10 mouse cellular contexts compared by ENCODE assay signal in genomic region chr15:27485567-27486278, GRCm38 (mm10). TPM values are rescaled to one million over a fixed set of nuclear protein-coding genes. Genes with fewer than 3 reads are reported as not detected.
DNase-seq lines count a peak whose midpoint lies in the region; ATAC-seq and TF ChIP-seq lines count a peak whose summit lies in the region.
"Had no signal": no experiment of that assay in that cellular context is flagged by ENCODE, and none has a peak within 500 bp of the region (broad histone marks: within the 10 kb centered on the region; RNA-seq: fewer than 3 reads in every experiment).

No protein-coding gene starts in this region.

- H3K4me1 ChIP-seq in cerebellum, adult 2 months (ENCODE audit: control insufficient read depth, insufficient read depth, low read length): peaks cover 72% of the 10 kb centered on the region
- H3K4me1 ChIP-seq in midbrain, postnatal 0 days (ENCODE audit: insufficient read depth, low read length): peaks cover 24% of the 10 kb centered on the region
- peaks cover 25% of the 10 kb centered on the region for H3K4me1 ChIP-seq in midbrain, embryonic 16.5 days (ENCODE audit: control insufficient read depth, insufficient read depth, low read length)
- peaks cover 33% of the 10 kb centered on the region for H3K4me1 ChIP-seq in limb, embryonic 12.5 days (replicated peaks)
- peaks cover 45% of the 10 kb centered on the region for H3K4me1 ChIP-seq in stomach, embryonic 15.5 days

- H3K9me3 ChIP-seq in midbrain, postnatal 0 days (ENCODE audit: low read length): no peaks in the 10 kb centered on the region
- no peaks in the 10 kb centered on the region for H3K9me3 ChIP-seq in midbrain, embryonic 16.5 days (replicated peaks; ENCODE audit: control insufficient read depth, low read length, poor library complexity, severe bottlenecking)
- H3K9me3 ChIP-seq in limb, embryonic 12.5 days: no peaks in the 10 kb centered on the region
- H3K9me3 ChIP-seq in stomach, embryonic 15.5 days: no peaks in the 10 kb centered on the region

- H3K27me3 ChIP-seq in cerebellum, adult 2 months (ENCODE audit: control insufficient read depth, insufficient read depth, low read length): no peaks in the 10 kb centered on the region
- no peaks in the 10 kb centered on the region for H3K27me3 ChIP-seq in midbrain, postnatal 0 days (ENCODE audit: insufficient read depth, low read length)
- no peaks in the 10 kb centered on the region for H3K27me3 ChIP-seq in midbrain, embryonic 16.5 days (ENCODE audit: control insufficient read depth, insufficient read depth, low read depth, low read length)
- peaks cover 7% of the 10 kb centered on the region; the same call in 1 of the 2 replicates for H3K27me3 ChIP-seq in limb, embryonic 12.5 days
- no peaks in the 10 kb centered on the region for H3K27me3 ChIP-seq in stomach, embryonic 15.5 days (replicated peaks)

- no peak for DNase-seq in cerebellum, adult 2 months
- DNase-seq in midbrain, postnatal 0 days (ENCODE audit: low spot score): peak; percentile 48
- DNase-seq in urinary bladder, postnatal 10 days (ENCODE audit: low spot score): no peak
- DNase-seq in yolk sac, embryonic 10.5 days (ENCODE audit: low spot score): no peak
- DNase-seq: kidney, postnatal 10 days; lung, postnatal 10 days had no signal

- H3K27ac ChIP-seq in cerebellum, adult 2 months (ENCODE audit: insufficient read depth, low read length): peak overlapping the region; percentile 17; the same call in 1 of the 2 replicates
- H3K27ac ChIP-seq in midbrain, postnatal 0 days (ENCODE audit: low read depth, low read length): no peak overlapping the region
- H3K27ac ChIP-seq in midbrain, embryonic 16.5 days (ENCODE audit: low read length): no peak overlapping the region
- no peak overlapping the region for H3K27ac ChIP-seq in limb, embryonic 12.5 days
- H3K27ac ChIP-seq in stomach, embryonic 15.5 days: no peak overlapping the region; the same call in 1 of the 2 replicates

- H3K36me3 ChIP-seq in midbrain, postnatal 0 days (ENCODE audit: insufficient read depth, low read length): no peaks in the 10 kb centered on the region
- H3K36me3 ChIP-seq in midbrain, embryonic 16.5 days (ENCODE audit: control insufficient read depth, insufficient read depth, low read length): no peaks in the 10 kb centered on the region
- no peaks in the 10 kb centered on the region for H3K36me3 ChIP-seq in limb, embryonic 12.5 days
- H3K36me3 ChIP-seq in stomach, embryonic 15.5 days: no peaks in the 10 kb centered on the region

- TF ChIP-seq POLR2A in cerebellum, adult 2 months (IDR thresholded peaks at IDR 0.05; ENCODE audit: borderline replicate concordance, insufficient read depth, low read length): no peak

- no peak for ATAC-seq in cerebellum, adult (ENCODE audit: insufficient number of reproducible peaks, low FRiP score, low TSS enrichment)
- ATAC-seq in midbrain, postnatal 0 days (ENCODE audit: low FRiP score): 0 out of 2 replicates have a peak, but pooled peaks have one; percentile 34
- no peak for ATAC-seq in midbrain, embryonic 16.5 days
- no peak for ATAC-seq in limb, embryonic 12.5 days (ENCODE audit: insufficient number of reproducible peaks, insufficient read depth, low FRiP score, low TSS enrichment, low read depth)
- peak; percentile 68 for ATAC-seq in stomach, embryonic 15.5 days (ENCODE audit: insufficient read depth, low FRiP score, low read depth)

- peak overlapping the region; percentile 18; the same call in 1 of the 2 replicates for H3K4me2 ChIP-seq in midbrain, postnatal 0 days (ENCODE audit: low read depth, low read length, poor library complexity, severe bottlenecking)
- H3K4me2 ChIP-seq in midbrain, embryonic 16.5 days (ENCODE audit: low read length): no peak overlapping the region
- peak overlapping the region; percentile 19 for H3K4me2 ChIP-seq in limb, embryonic 12.5 days
- H3K4me2 ChIP-seq in stomach, embryonic 15.5 days: peak overlapping the region; percentile 20; the same call in 1 of the 2 replicates

- no peak overlapping the region for H3K4me3 ChIP-seq in cerebellum, adult 2 months (replicated peaks; ENCODE audit: insufficient read depth, low read depth, low read length)
- no peak overlapping the region for H3K4me3 ChIP-seq in midbrain, postnatal 0 days (ENCODE audit: low read depth, low read length)
- no peak overlapping the region for H3K4me3 ChIP-seq in midbrain, embryonic 16.5 days (ENCODE audit: low read depth, low read length)
- no peak overlapping the region for H3K4me3 ChIP-seq in limb, embryonic 12.5 days (replicated peaks)
- H3K4me3 ChIP-seq in stomach, embryonic 15.5 days (replicated peaks): no peak overlapping the region

- 21% methylated on average over 12 of the region's 12 CpGs for WGBS in cerebellum, adult 2 months
- WGBS in midbrain, postnatal 0 days: 26% methylated on average over 12 of the region's 12 CpGs
- WGBS in midbrain, embryonic 16.5 days: 33% methylated on average over 12 of the region's 12 CpGs
- WGBS in limb, embryonic 12.5 days: 30% methylated on average over 12 of the region's 12 CpGs
- WGBS in stomach, embryonic 15.5 days: 34% methylated on average over 12 of the region's 12 CpGs

- no peak for TF ChIP-seq CTCF in cerebellum, adult 2 months (IDR thresholded peaks at IDR 0.05; ENCODE audit: borderline replicate concordance, insufficient read depth, low read depth, low read length)
- no peak for TF ChIP-seq CTCF in midbrain, postnatal 0 days (IDR thresholded peaks at IDR 0.05)

- no peak overlapping the region for H3K9ac ChIP-seq in midbrain, postnatal 0 days (replicated peaks; ENCODE audit: low read length, poor library complexity, severe bottlenecking)
- H3K9ac ChIP-seq in midbrain, embryonic 16.5 days (ENCODE audit: low read depth, low read length): no peak overlapping the region
- 0 out of 2 replicates have a peak overlapping the region, but pooled peaks have one; percentile 31 for H3K9ac ChIP-seq in limb, embryonic 12.5 days (replicated peaks)
- H3K9ac ChIP-seq in stomach, embryonic 15.5 days: no peak overlapping the region

RNA-seq across cellular contexts. Expression of gene Ank, which starts 19.2 kb away (rescaled TPM):
- polyA plus RNA-seq in cerebellum, adult 2 months (2012; rRNA removed): 212 and 222 TPM in 2 replicates
- total RNA-seq in midbrain, postnatal 0 days (2014; rRNA removed): 24.1 and 28.4 TPM in 2 replicates
- polyA plus RNA-seq in midbrain, postnatal 0 days (2015; fragmentation: Nextera tagmentation; extraction: Ambion mirVana): 15.7 and 15.8 TPM in 2 replicates
- 15.0 and 15.7 TPM in 2 replicates for polyA plus RNA-seq in midbrain, embryonic 16.5 days (2015; fragmentation: Nextera tagmentation; extraction: Ambion mirVana)
- polyA plus RNA-seq in limb, embryonic 12.5 days (2016; fragmentation: Nextera tagmentation; extraction: Ambion mirVana): 5.4 and 6.6 TPM in 2 replicates
- polyA plus RNA-seq in stomach, embryonic 15.5 days (2015; fragmentation: Nextera tagmentation; extraction: Ambion mirVana): 15.3 and 18.5 TPM in 2 replicates

Comparison
In these comparisons a context has a peak if more than half of its experiments do, and no peak if none do; other contexts are left out.
1. ATAC-seq: peak in midbrain, postnatal 0 days (single experiment) and stomach, embryonic 15.5 days (single experiment); none in cerebellum, adult (single experiment), midbrain, embryonic 16.5 days (single experiment) and limb, embryonic 12.5 days (single experiment).
2. RNA of gene Ank, which starts 19.2 kb away (polyA plus RNA-seq): 212 to 222 TPM in cerebellum, adult 2 months; 15.7 to 15.8 TPM in midbrain, postnatal 0 days, 15.0 to 15.7 TPM in midbrain, embryonic 16.5 days, 15.3 to 18.5 TPM in stomach, embryonic 15.5 days and 5.4 to 6.6 TPM in limb, embryonic 12.5 days; every median in the first group is over 10 times any median in the second.